Mouse (Mus musculus) megakaryocyte, embryonic 14.5 days (primary cell): ENCODE measurements around the gene Cnr2. TPM values are rescaled to one million over a fixed set of nuclear protein-coding genes. Genes with fewer than 3 reads are reported as not detected.

Experiments
- H3K27me3 ChIP-seq: replicated peaks from 2 replicates; pipeline ENCODE3; 2012; ENCODE audit warnings: inconsistent platforms
- H3K36me3 ChIP-seq: replicated peaks from 2 replicates; pipeline ENCODE3; 2012; ENCODE audit warnings: low read length, inconsistent platforms, mixed read lengths
- H3K4me1 ChIP-seq: 2 replicates; pipeline ENCODE4 v1.6.1; 2012; ENCODE audit warnings: inconsistent platforms
- H3K4me3 ChIP-seq: replicated peaks from 2 replicates; pipeline ENCODE3; 2012; ENCODE audit warnings: moderate library complexity, mild to moderate bottlenecking, inconsistent platforms
- H3K9me3 ChIP-seq: 2 replicates; pipeline ENCODE4 v1.6.1; 2012; ENCODE audit warnings: inconsistent platforms
- FLI1 ChIP-seq: IDR thresholded peaks from 2 replicates; pipeline ENCODE4 v1.6.1; 2012; ENCODE audit warnings: low read length, inconsistent platforms, mixed read lengths
- GATA1 ChIP-seq: IDR thresholded peaks from 3 replicates; pipeline ENCODE4 v1.6.1; 2012; ENCODE audit warnings: mixed read lengths, low read length, inconsistent platforms, borderline replicate concordance
- polyA plus RNA-seq: library from polyadenylated mRNA; stranded (reverse); fragments of >175 nt; gene quantifications from 2 replicates; pipeline ENCODE4 v1.2.3, GENCODE M21; 2012; ENCODE audit warnings: low replicate concordance; ENCODE audit not compliant: insufficient read depth

Gene Cnr2
- 1.3 and 4.9 TPM in 2 replicates for polyA plus RNA-seq

DNA sequence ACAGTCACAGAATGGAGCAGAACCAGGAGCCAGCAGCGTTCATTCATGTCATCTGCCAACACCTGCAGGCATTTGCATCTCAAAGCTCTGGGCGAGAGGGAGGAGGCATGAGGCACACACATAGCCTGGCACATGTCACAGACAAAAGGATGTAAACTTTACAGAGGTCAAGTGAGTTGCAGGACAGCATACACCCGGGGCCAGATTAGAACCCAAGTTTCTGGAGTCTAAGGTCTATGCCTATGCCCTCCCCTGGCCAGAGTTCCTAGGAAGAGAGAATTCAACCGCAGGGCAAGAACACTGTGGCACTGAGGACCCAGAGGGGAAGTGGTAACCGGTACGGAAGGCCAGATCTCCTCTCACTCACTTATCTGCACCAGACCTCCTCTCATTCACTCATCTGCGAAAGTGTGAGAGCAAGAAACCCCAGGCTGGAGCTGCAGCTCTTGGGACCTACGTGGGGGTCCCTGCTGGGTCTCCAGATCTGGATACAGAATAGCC lies at the start of gene Cnr2:
Gene Cnr2, plus strand, starts transcription at position 324 of the 501 bp plus-strand sequence.
- Histone ChIP-seq H3K9me3 (peaks cover 5% of the 10 kb centered on the region), H3K36me3 (peaks cover 14% of the 10 kb centered on the region), H3K4me3 (peak within 1 kb of the TSS; percentile 96), H3K27me3 (no peaks in the 10 kb centered on the region), H3K4me1 (peaks cover 79% of the 10 kb centered on the region)
- TF ChIP-seq FLI1 (no peak), GATA1 (no peak)

DNA sequence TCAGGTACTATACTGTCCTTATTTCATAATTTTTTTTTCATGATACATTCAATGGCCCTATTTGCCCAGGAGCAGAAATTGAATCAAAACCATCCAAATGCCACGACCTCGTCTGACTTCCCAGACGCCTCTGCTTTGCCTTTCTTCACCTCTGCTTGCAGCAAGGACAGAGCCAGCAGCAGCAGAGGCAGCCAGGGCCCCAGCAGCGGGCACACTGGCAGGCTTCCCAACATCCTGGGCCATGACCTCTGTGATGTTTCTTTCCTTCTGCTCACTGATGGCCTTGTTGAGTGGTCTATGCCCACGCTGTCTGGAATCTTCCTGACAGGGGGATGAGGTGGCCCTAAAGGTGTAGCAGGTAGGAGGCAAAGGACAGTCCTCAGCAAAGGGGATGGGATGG lies 47.6 kb upstream of the Cnr2 start:
- Histone ChIP-seq H3K36me3 (no peaks in the 10 kb centered on the region), H3K4me3 (no peak overlapping the region), H3K4me1 (peaks cover 19% of the 10 kb centered on the region), H3K9me3 (peaks cover 17% of the 10 kb centered on the region), H3K27me3 (peaks cover 53% of the 10 kb centered on the region)
- TF ChIP-seq GATA1 (no peak), FLI1 (no peak)

DNA sequence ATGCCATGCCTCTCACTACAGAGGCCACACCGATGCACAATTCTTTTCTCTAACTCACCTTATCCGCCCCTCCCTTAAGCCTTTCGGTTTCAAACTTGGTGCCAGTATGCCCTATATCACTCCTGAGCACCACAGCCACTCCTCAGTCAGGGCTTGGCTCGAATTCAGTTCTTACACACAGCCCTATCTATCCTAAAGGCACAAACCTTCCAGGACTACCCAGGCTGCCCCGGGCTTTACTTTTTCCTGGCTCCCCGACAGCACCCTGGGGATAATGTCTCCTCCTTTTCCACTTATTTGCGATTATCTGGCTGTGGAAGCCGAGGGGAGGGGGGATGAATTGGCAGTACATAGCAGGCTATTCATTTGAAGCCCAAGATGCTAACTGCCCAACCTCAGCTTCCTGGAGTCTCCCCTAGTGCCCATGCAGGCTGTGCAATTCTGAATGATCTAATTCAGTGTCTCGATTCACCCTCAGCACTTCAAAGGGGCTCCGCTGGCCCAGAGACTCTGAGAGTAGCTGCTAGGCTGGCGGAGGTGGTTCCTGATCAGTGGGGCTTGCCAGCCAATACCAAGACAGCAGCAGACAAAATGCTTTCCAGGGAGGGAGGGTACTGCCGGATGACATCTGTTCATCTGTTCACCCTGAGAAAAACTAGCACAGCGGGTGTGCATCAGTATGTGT lies 44.6 kb upstream of the Cnr2 start:
- no peaks in the 10 kb centered on the region for H3K36me3 ChIP-seq
- 0 out of 2 replicates have a peak, but pooled peaks cover under 1% of the 10 kb centered on the region for H3K9me3 ChIP-seq
- H3K27me3 ChIP-seq = peaks cover 55% of the 10 kb centered on the region
- no peak overlapping the region for H3K4me3 ChIP-seq
- H3K4me1 ChIP-seq = peaks cover 37% of the 10 kb centered on the region
- TF ChIP-seq FLI1 = no peak
- TF ChIP-seq GATA1 = no peak

DNA sequence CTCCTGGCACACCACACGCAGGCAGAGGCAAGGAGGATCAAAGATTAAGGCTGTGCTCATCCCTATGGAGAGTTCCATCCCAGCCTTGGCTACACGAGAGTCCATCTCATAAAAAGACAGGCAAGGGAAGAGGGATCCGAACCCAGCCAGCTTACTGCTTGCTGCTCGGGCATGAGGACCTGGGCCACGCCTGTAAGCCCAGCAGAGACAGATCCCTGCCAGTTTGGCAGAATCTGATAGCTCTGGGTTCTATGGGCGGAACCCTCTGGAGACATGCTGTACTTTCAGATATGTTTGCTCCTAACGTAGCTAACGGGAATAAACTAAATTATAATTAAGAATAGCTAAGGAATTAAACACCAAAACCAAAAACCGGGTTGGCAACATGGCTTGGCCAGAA lies 43.3 kb upstream of the Cnr2 start:
- Histone ChIP-seq H3K27me3 (peaks cover 50% of the 10 kb centered on the region), H3K9me3 (no peaks in the 10 kb centered on the region), H3K4me1 (peaks cover 37% of the 10 kb centered on the region), H3K4me3 (no peak overlapping the region), H3K36me3 (no peaks in the 10 kb centered on the region)
- TF ChIP-seq GATA1 = no peak

DNA sequence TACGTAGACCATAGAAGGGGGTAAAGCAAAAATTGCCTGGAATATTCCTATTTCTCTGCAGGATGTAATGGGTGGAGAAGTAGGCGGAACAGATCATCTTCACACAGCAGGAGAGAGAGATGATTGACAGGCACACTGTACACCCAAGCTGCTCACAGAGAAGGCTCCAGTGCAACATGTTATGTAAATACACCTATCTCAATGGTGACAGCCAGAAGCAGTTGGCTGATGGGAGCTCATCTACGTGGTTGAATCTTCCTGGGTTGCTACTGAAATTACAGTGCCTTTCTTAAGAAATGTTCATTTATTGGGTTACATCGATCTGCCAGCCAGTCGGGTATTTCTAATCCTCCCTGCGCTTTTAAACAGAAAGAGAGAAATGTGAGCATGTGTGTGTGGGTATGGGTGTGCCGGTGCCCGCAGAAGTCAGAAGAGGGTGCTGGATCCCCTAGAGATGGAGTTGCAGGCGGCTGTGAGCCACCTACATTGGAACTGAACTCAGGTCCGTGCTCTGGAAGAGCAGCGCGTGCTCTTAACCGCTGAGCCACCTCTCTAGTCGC lies 41.1 kb upstream of the Cnr2 start:
- peaks cover 46% of the 10 kb centered on the region for H3K4me1 ChIP-seq
- no peak for TF ChIP-seq FLI1
- TF ChIP-seq GATA1 = no peak

DNA sequence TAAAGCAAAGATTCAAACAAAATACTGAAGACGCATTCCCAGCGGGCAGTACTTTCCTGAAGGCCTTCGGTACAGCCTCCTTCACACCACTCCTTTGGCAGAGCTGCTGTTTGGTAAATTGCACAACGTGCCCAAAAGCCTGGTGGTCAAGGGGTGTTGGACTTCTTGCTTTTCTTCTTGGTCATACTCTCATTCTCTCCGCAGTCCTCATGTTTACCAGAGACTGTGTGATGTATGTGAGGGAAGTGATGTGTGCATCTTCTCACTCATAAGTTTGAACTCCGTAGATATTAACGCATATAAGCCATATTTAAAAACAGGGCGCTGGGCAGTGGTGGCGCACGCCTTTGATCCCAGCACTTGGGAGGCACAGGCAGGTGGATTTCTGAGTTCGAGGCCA lies 40.6 kb upstream of the Cnr2 start:
- Histone ChIP-seq H3K9me3 (no peaks in the 10 kb centered on the region), H3K4me3 (peak overlapping the region; percentile 18), H3K4me1 (peaks cover 52% of the 10 kb centered on the region), H3K27me3 (peaks cover 38% of the 10 kb centered on the region), H3K36me3 (peaks cover 8% of the 10 kb centered on the region)
- TF ChIP-seq GATA1 (no peak), FLI1 (no peak)

More for the DNA sequence above, 41.1 kb upstream of the Cnr2 start:
- peaks cover 4% of the 10 kb centered on the region for H3K36me3 ChIP-seq
- H3K27me3 ChIP-seq = peaks cover 41% of the 10 kb centered on the region
- no peaks in the 10 kb centered on the region for H3K9me3 ChIP-seq
- no peak overlapping the region for H3K4me3 ChIP-seq

DNA sequence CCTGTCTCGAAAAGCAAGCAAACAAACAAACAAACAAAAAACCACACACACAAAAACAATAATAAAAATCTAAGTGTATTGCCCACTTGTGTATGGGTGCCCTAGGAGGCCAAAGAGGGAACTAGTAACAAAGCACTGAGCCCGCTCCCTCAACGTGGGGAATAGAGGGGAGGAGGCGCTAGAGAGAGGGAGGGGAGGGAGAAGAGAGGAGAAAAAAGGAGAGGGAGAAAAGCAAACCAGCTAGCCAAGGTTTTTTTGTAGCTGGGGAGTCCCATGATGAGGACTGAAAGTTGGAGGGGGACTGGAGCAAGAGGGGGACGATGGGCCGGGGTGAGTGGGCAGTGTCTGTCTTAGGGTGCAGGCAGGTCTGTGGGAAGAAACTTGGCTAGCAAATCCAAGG lies 40.1 kb upstream of the Cnr2 start:
- Histone ChIP-seq H3K4me3 (peak overlapping the region; percentile 100), H3K36me3 (peaks cover 12% of the 10 kb centered on the region), H3K27me3 (peaks cover 37% of the 10 kb centered on the region), H3K9me3 (no peaks in the 10 kb centered on the region), H3K4me1 (peaks cover 55% of the 10 kb centered on the region)
- TF ChIP-seq GATA1 (no peak), FLI1 (no peak)

DNA sequence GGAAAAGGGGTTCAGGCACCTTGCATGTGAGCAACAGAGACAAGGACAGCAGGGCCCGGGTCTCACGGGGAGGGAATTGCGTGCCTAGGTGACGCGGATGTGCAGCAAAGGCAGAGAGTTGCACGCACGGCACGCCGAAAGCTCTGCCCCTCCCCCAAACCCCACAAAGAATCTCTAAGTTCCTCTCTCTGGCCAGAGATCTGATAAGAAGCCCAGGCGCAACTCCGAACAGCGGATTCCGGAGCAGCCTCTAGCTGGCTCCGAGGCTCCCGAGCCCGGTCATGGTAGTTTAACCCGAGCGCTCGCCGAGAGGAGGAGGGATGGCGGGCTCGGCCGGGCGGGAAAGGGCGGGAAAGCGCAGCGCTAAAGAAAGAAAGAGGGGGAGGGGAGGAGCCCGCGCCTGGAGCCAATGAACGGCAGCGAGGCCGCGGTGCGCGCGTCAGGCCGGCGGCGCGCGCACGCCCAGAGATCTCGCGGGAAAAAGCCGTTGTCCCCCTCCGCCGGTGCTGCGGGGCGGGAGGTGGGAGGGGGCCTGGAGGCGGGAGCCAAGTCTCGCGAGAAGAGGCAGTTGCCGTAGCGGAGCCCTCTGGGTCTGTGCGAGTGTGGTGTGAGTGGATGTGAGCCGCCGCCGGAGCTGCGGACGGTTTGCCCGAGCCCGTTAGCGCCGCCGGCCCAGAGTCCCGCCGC lies 39.5 kb upstream of the Cnr2 start, which contains the start of gene Srsf10:
Gene Srsf10, plus strand, starts transcription at position 212 of the 687 bp plus-strand sequence.
- TF ChIP-seq FLI1 = peak; percentile 23; the same call in 1 of the 2 replicates
- no peak for TF ChIP-seq GATA1
- peak within 1 kb of the TSS; percentile 100 for H3K4me3 ChIP-seq
- H3K4me1 ChIP-seq = peaks cover 55% of the 10 kb centered on the region
- peaks cover 31% of the 10 kb centered on the region for H3K27me3 ChIP-seq
- no peaks in the 10 kb centered on the region for H3K9me3 ChIP-seq
- peaks cover 12% of the 10 kb centered on the region for H3K36me3 ChIP-seq

DNA sequence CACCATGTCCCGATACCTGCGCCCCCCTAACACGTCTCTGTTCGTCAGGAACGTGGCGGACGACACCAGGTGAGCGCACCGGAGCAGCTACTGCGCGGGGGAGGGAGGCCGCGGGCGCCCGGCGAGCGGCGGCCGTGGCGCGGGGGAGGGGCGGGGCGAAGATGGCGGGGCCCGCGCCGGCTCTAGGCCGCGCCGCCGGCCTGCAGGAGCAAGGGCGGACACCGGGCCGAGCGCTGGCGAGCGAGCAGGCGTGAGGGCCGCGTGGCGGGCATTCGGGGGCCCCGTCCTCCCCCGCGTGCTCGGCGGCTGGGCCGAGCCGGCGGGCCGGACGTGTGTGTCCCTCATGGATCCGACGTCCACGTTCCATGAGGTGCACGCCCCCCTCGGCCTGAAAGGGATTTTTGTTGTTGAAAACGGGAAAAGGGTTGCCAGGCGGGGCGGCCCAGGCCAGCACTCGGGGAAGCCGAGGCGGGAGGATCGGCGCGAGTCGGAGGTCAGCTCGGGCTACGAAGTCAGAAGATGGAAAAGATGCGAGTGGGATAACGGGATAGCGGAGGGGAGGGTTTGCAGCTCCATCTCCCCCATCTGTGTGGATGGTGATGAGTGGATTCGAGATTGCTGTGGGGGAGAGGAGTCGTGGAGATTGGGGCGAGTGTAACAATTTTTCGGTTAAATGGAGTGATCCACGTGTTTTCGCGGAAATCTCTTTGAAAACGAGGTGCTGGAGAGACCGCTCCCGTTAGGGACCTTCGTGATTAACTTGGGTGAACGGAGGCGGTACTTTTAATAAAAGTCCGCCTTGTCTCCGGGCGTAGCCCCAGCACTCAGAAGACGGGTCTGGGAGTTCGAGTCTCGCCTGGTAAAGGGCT lies 38.7 kb upstream of the Cnr2 start:
- peaks cover 25% of the 10 kb centered on the region for H3K27me3 ChIP-seq
- peak overlapping the region; percentile 100 for H3K4me3 ChIP-seq
- peaks cover 12% of the 10 kb centered on the region for H3K36me3 ChIP-seq
- no peak for TF ChIP-seq GATA1
- TF ChIP-seq FLI1 = no peak
- H3K4me1 ChIP-seq = peaks cover 54% of the 10 kb centered on the region
- H3K9me3 ChIP-seq = no peaks in the 10 kb centered on the region
